Mouse (Mus musculus) small intestine, adult 2 months (tissue): Measurements from ENCODE around the gene Gm17409. TPM values are rescaled to one million over a fixed set of nuclear protein-coding genes. Genes with fewer than 3 reads are reported as not detected.

Experiments
- H3K27ac ChIP-seq: fragments of 200-500 bp; 2 replicates; pipeline ENCODE4 v1.5.1; 2012; ENCODE audit warnings: low read depth, low read length, control low read depth, inconsistent platforms; ENCODE audit not compliant: insufficient read depth
- H3K27me3 ChIP-seq: fragments of 200-500 bp; 2 replicates; pipeline ENCODE4 v1.6.1; 2012; ENCODE audit warnings: mild to moderate bottlenecking, moderate library complexity, low read length, inconsistent platforms; ENCODE audit not compliant: control insufficient read depth, insufficient read depth
- H3K36me3 ChIP-seq: fragments of 200-500 bp; 2 replicates; pipeline ENCODE4 v1.6.1; 2012; ENCODE audit warnings: mild to moderate bottlenecking, low read length, control low read depth, inconsistent platforms; ENCODE audit not compliant: control insufficient read depth, insufficient read depth
- H3K4me1 ChIP-seq: fragments of 200-500 bp; 2 replicates; pipeline ENCODE4 v1.6.1; 2012; ENCODE audit warnings: low read length, inconsistent platforms, mixed read lengths; ENCODE audit not compliant: control insufficient read depth, insufficient read depth, insufficient read length
- H3K4me3 ChIP-seq: fragments of 200-500 bp; 2 replicates; pipeline ENCODE4 v1.5.1; 2012; ENCODE audit warnings: low read depth, mild to moderate bottlenecking, control low read depth, inconsistent platforms, low read length, moderate library complexity
- CTCF ChIP-seq: fragments of 200-500 bp; IDR thresholded peaks from 2 replicates; pipeline ENCODE4 v1.5.1; 2012; ENCODE audit warnings: low read depth, mild to moderate bottlenecking, control low read depth, inconsistent platforms, low read length, moderate library complexity, mixed read lengths; ENCODE audit not compliant: insufficient replicate concordance, insufficient read length; ENCODE audit errors: extremely low read depth
- POLR2A ChIP-seq: fragments of 200-500 bp; IDR thresholded peaks from 2 replicates; pipeline ENCODE4 v1.6.1; 2012; ENCODE audit warnings: low read depth, mild to moderate bottlenecking, control low read depth, inconsistent platforms, low read length, moderate library complexity
- WGBS: fragments of 180-500 bp; shearing (Covaris S2); methylation state at CpG from one replicate; pipeline ENCODE4 v1.1.7; 2018; 5-methylcytosine and 5-hydroxymethylcytosine counted together
- polyA plus RNA-seq: library from polyadenylated mRNA; depleted of rRNA; stranded (reverse); fragments of >200 nt; gene quantifications from 2 replicates; pipeline ENCODE4 v1.2.3, GENCODE M21; 2012; rRNA removed

Gene Gm17409
- polyA plus RNA-seq, 1 experiment = not detected

- Histone ChIP-seq H3K27me3 (no peaks in the 10 kb centered on the region), H3K27ac (no peak overlapping the region), H3K36me3 (no peaks in the 10 kb centered on the region), H3K4me1 (peaks cover 3% of the 10 kb centered on the region; the same call in 1 of the 2 replicates), H3K4me3 (no peak overlapping the region)
- 97% methylated on average over 11 of the region's 11 CpGs for WGBS
- TF ChIP-seq CTCF = no peak
- no peak for TF ChIP-seq POLR2A
Measured at GRCm38 (mm10) chr2:58514489-58514888, 44.6 kb downstream of the Gm17409 start.

GRCm38 (mm10) chr2:58516000-58516399 lies 46.1 kb downstream of the Gm17409 start:
- no peaks in the 10 kb centered on the region for H3K27me3 ChIP-seq
- peaks cover 3% of the 10 kb centered on the region; the same call in 1 of the 2 replicates for H3K4me1 ChIP-seq
- H3K36me3 ChIP-seq = no peaks in the 10 kb centered on the region
- no peak for TF ChIP-seq CTCF
- TF ChIP-seq POLR2A = no peak
- WGBS = 74% methylated on average over 15 of the region's 15 CpGs
- no peak overlapping the region for H3K27ac ChIP-seq
- no peak overlapping the region for H3K4me3 ChIP-seq

- 69% methylated on average over 6 of the region's 6 CpGs for WGBS
- H3K4me3 ChIP-seq = no peak overlapping the region
- H3K27me3 ChIP-seq = no peaks in the 10 kb centered on the region
- H3K4me1 ChIP-seq = peaks cover 4% of the 10 kb centered on the region
- H3K36me3 ChIP-seq = no peaks in the 10 kb centered on the region
- H3K27ac ChIP-seq = no peak overlapping the region
- TF ChIP-seq POLR2A = no peak
- no peak for TF ChIP-seq CTCF
Measured at GRCm38 (mm10) chr2:58516920-58517319, 47.0 kb downstream of the Gm17409 start.

- Histone ChIP-seq H3K27me3 (no peaks in the 10 kb centered on the region), H3K4me3 (no peak overlapping the region), H3K4me1 (peaks cover 2% of the 10 kb centered on the region; the same call in 1 of the 2 replicates), H3K27ac (no peak overlapping the region), H3K36me3 (no peaks in the 10 kb centered on the region)
- TF ChIP-seq CTCF (no peak), POLR2A (no peak)
- WGBS = 83% methylated on average over 1 of the region's 1 CpGs
Measured at GRCm38 (mm10) chr2:58518517-58518916, 48.6 kb downstream of the Gm17409 start.

Other genes starting within 250 kb of the Gm17409 start
- gene Acvr1c, start 112.2 kb upstream of the Gm17409 start, polyA plus RNA-seq = 0.17 and 0.28 TPM in 2 replicates
- 1.2 and 3.1 TPM in 2 replicates for gene Acvr1, start 97.0 kb downstream of the Gm17409 start, polyA plus RNA-seq
- 4.0 and 7.6 TPM in 2 replicates for gene Upp2, start 97.2 kb downstream of the Gm17409 start, polyA plus RNA-seq